Mouse (Mus musculus): ENCODE results near the gene Zap70. TPM values are rescaled to one million over a fixed set of nuclear protein-coding genes. Genes with fewer than 3 reads are reported as not detected.
"Not testable (repeated sequence)": the region's sequence is repeated elsewhere in the genome, so short reads cannot be mapped to it uniquely, and the experiment has no call there.

Zap70 gene
- polyA plus RNA-seq, 1 experiment from 2014 or later, result 2.0 TPM

GRCm38 (mm10) chr1:36806181-36806905 is 44.7 kb downstream of the Zap70 start:
- Histone ChIP-seq H3K27me3 (ENCODE audit: control insufficient read depth, insufficient read depth, low read length) (no peaks in the 10 kb centered on the region), H3K27ac (replicated peaks; ENCODE audit: low read depth, low read length) (no peak overlapping the region), H3K4me3 (replicated peaks; ENCODE audit: low read depth, low read length) (no peak overlapping the region), H3K9ac (replicated peaks; ENCODE audit: low read length) (no peak overlapping the region), H3K4me1 (ENCODE audit: control insufficient read depth, insufficient read depth, low read length) (no peaks in the 10 kb centered on the region), H3K9me3 (ENCODE audit: control insufficient read depth, low read length) (no peaks in the 10 kb centered on the region), H3K4me2 (ENCODE audit: low read length) (no peak overlapping the region), H3K36me3 (ENCODE audit: control insufficient read depth, insufficient read depth, low read length) (peaks cover 94% of the 10 kb centered on the region)
- ATAC-seq (ENCODE audit: low FRiP score, low TSS enrichment), result no peak
- no peak for DNase-seq
- WGBS, result 95% methylated on average over 7 of the region's 7 CpGs

- no peaks in the 10 kb centered on the region for H3K4me1 ChIP-seq (ENCODE audit: control insufficient read depth, insufficient read depth, low read length)
- no peak overlapping the region for H3K4me3 ChIP-seq (replicated peaks; ENCODE audit: low read depth, low read length)
- H3K9ac ChIP-seq (replicated peaks; ENCODE audit: low read length), result no peak overlapping the region
- no peaks in the 10 kb centered on the region for H3K9me3 ChIP-seq (ENCODE audit: control insufficient read depth, low read length)
- DNase-seq (no peak), ATAC-seq (ENCODE audit: low FRiP score, low TSS enrichment) (no peak)
- 94% methylated on average over 1 of the region's 1 CpGs for WGBS
- no peak overlapping the region for H3K4me2 ChIP-seq (ENCODE audit: low read length)
- peaks cover 94% of the 10 kb centered on the region for H3K36me3 ChIP-seq (ENCODE audit: control insufficient read depth, insufficient read depth, low read length)
- H3K27ac ChIP-seq (replicated peaks; ENCODE audit: low read depth, low read length), result no peak overlapping the region
- no peaks in the 10 kb centered on the region for H3K27me3 ChIP-seq (ENCODE audit: control insufficient read depth, insufficient read depth, low read length)
Measured at GRCm38 (mm10) chr1:36807086-36807485, 45.5 kb downstream of the Zap70 start.

- H3K9me3 ChIP-seq (ENCODE audit: control insufficient read depth, low read length), result no peaks in the 10 kb centered on the region
- no peak overlapping the region for H3K4me2 ChIP-seq (ENCODE audit: low read length)
- H3K4me3 ChIP-seq (replicated peaks; ENCODE audit: low read depth, low read length), result no peak overlapping the region
- H3K36me3 ChIP-seq (ENCODE audit: control insufficient read depth, insufficient read depth, low read length), result peaks cover 94% of the 10 kb centered on the region
- DNase-seq (no peak), ATAC-seq (ENCODE audit: low FRiP score, low TSS enrichment) (no peak)
- no peak overlapping the region for H3K9ac ChIP-seq (replicated peaks; ENCODE audit: low read length)
- H3K27me3 ChIP-seq (ENCODE audit: control insufficient read depth, insufficient read depth, low read length), result no peaks in the 10 kb centered on the region
- H3K4me1 ChIP-seq (ENCODE audit: control insufficient read depth, insufficient read depth, low read length), result no peaks in the 10 kb centered on the region
- 94% methylated on average over 14 of the region's 14 CpGs for WGBS
- H3K27ac ChIP-seq (replicated peaks; ENCODE audit: low read depth, low read length), result no peak overlapping the region
Measured at GRCm38 (mm10) chr1:36807782-36808565, 46.4 kb downstream of the Zap70 start.

GRCm38 (mm10) chr1:36811806-36812205 is 50.2 kb downstream of the Zap70 start:
- H3K36me3 ChIP-seq (ENCODE audit: control insufficient read depth, insufficient read depth, low read length), result peaks cover 85% of the 10 kb centered on the region
- H3K4me3 ChIP-seq (replicated peaks; ENCODE audit: low read depth, low read length), result no peak overlapping the region
- H3K27ac ChIP-seq (replicated peaks; ENCODE audit: low read depth, low read length), result no peak overlapping the region
- H3K4me2 ChIP-seq (ENCODE audit: low read length), result no peak overlapping the region
- ATAC-seq (ENCODE audit: low FRiP score, low TSS enrichment) (no peak), DNase-seq (no peak)
- no peaks in the 10 kb centered on the region for H3K4me1 ChIP-seq (ENCODE audit: control insufficient read depth, insufficient read depth, low read length)
- H3K9me3 ChIP-seq (ENCODE audit: control insufficient read depth, low read length), result no peaks in the 10 kb centered on the region
- no peak overlapping the region for H3K9ac ChIP-seq (replicated peaks; ENCODE audit: low read length)
- no peaks in the 10 kb centered on the region for H3K27me3 ChIP-seq (ENCODE audit: control insufficient read depth, insufficient read depth, low read length)
- WGBS, result 97% methylated on average over 7 of the region's 7 CpGs

GRCm38 (mm10) chr1:36813415-36813814 is 51.8 kb downstream of the Zap70 start:
- H3K4me2 ChIP-seq (ENCODE audit: low read length), result no peak overlapping the region
- DNase-seq (peak; percentile 6), ATAC-seq (ENCODE audit: low FRiP score, low TSS enrichment) (no peak)
- H3K27me3 ChIP-seq (ENCODE audit: control insufficient read depth, insufficient read depth, low read length), result no peaks in the 10 kb centered on the region
- no peak overlapping the region for H3K9ac ChIP-seq (replicated peaks; ENCODE audit: low read length)
- no peaks in the 10 kb centered on the region for H3K4me1 ChIP-seq (ENCODE audit: control insufficient read depth, insufficient read depth, low read length)
- 89% methylated on average over 7 of the region's 7 CpGs for WGBS
- no peak overlapping the region for H3K27ac ChIP-seq (replicated peaks; ENCODE audit: low read depth, low read length)
- peaks cover 85% of the 10 kb centered on the region for H3K36me3 ChIP-seq (ENCODE audit: control insufficient read depth, insufficient read depth, low read length)
- no peak overlapping the region for H3K4me3 ChIP-seq (replicated peaks; ENCODE audit: low read depth, low read length)
- no peaks in the 10 kb centered on the region for H3K9me3 ChIP-seq (ENCODE audit: control insufficient read depth, low read length)

DNA sequence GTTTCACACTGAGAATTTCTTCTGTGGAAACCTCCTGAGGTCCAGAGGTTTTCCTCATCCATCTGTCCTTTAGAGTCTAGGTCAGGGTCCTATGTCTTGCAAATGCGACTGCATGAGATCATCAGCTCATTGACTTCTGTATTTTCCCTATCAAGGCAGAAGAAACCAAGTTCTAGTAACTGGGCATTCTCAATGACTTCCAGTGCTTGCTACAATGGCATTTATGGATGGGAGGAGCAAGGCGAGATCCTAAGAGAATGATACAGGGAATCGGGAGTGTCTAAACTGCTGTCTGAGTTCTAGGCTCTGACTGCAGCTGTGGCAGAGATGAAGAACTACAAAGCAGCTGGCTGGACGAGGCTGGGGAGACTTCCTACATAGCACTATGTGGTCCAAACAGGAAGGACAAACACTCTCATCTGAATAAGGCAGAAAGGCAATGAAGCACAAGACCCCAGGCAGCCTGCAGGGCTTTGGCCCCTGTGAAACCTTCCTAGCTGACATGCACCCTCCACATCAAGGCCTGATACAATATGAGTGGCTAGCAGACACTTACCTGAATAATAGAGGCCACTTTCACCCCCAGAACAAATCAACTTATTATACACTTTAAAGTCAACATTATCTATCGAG is 52.8 kb downstream of the Zap70 start:
- no peaks in the 10 kb centered on the region for H3K27me3 ChIP-seq (ENCODE audit: control insufficient read depth, insufficient read depth, low read length)
- ATAC-seq (ENCODE audit: low FRiP score, low TSS enrichment) (no peak), DNase-seq (no peak)
- no peaks in the 10 kb centered on the region for H3K4me1 ChIP-seq (ENCODE audit: control insufficient read depth, insufficient read depth, low read length)
- no peak overlapping the region for H3K27ac ChIP-seq (replicated peaks; ENCODE audit: low read depth, low read length)
- H3K4me3 ChIP-seq (replicated peaks; ENCODE audit: low read depth, low read length), result no peak overlapping the region
- H3K4me2 ChIP-seq (ENCODE audit: low read length), result no peak overlapping the region
- no peak overlapping the region for H3K9ac ChIP-seq (replicated peaks; ENCODE audit: low read length)
- H3K36me3 ChIP-seq (ENCODE audit: control insufficient read depth, insufficient read depth, low read length), result peaks cover 84% of the 10 kb centered on the region
- WGBS, result 87% methylated on average over 5 of the region's 5 CpGs
- H3K9me3 ChIP-seq (ENCODE audit: control insufficient read depth, low read length), result no peaks in the 10 kb centered on the region

DNA sequence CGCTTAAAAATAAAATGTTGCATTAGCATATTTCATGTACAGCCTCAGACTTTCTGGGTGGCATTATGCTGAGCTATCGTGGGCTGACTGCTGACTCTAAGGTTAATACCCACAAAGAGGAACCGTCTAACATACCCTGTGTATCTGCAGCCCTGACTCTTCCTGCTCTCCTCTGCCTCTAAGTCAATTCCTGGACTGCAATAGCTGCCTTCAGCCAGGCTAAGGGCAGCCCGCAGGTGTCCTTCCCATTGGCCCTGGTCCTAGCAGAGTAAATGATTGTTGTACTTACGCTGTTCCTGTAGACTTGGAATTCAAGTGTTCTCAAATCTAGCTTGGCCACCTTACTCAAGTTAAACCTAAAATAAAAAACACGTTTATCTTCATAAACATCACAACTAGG is 53.6 kb downstream of the Zap70 start:
- Histone ChIP-seq H3K4me2 (ENCODE audit: low read length) (no peak overlapping the region), H3K36me3 (ENCODE audit: control insufficient read depth, insufficient read depth, low read length) (peaks cover 81% of the 10 kb centered on the region), H3K9ac (replicated peaks; ENCODE audit: low read length) (no peak overlapping the region), H3K4me3 (replicated peaks; ENCODE audit: low read depth, low read length) (no peak overlapping the region), H3K27ac (replicated peaks; ENCODE audit: low read depth, low read length) (no peak overlapping the region), H3K27me3 (ENCODE audit: control insufficient read depth, insufficient read depth, low read length) (no peaks in the 10 kb centered on the region), H3K4me1 (ENCODE audit: control insufficient read depth, insufficient read depth, low read length) (no peaks in the 10 kb centered on the region), H3K9me3 (ENCODE audit: control insufficient read depth, low read length) (no peaks in the 10 kb centered on the region)
- no peak for ATAC-seq (ENCODE audit: low FRiP score, low TSS enrichment)
- DNase-seq, result no peak
- WGBS, result 93% methylated on average over 6 of the region's 6 CpGs

- not testable (repeated sequence) for H3K27ac ChIP-seq (replicated peaks; ENCODE audit: low read depth, low read length); H3K4me3 ChIP-seq (replicated peaks; ENCODE audit: low read depth, low read length); DNase-seq; H3K4me1 ChIP-seq (ENCODE audit: control insufficient read depth, insufficient read depth, low read length); H3K27me3 ChIP-seq (ENCODE audit: control insufficient read depth, insufficient read depth, low read length); H3K9me3 ChIP-seq (ENCODE audit: control insufficient read depth, low read length); H3K9ac ChIP-seq (replicated peaks; ENCODE audit: low read length); H3K4me2 ChIP-seq (ENCODE audit: low read length); ATAC-seq (ENCODE audit: low FRiP score, low TSS enrichment)
- peaks cover 87% of the 10 kb centered on the region for H3K36me3 ChIP-seq (ENCODE audit: control insufficient read depth, insufficient read depth, low read length)
- 92% methylated on average over 4 of the region's 4 CpGs for WGBS
Measured at GRCm38 (mm10) chr1:36821918-36822317, 60.3 kb downstream of the Zap70 start.

All from midbrain, embryonic 14.5 days (tissue).